Mouse (Mus musculus): Measurements from ENCODE around the gene Nphp4.

Gene Nphp4

GRCm38 (mm10) chr4:152476427-152477023, at the start of gene Nphp4:
Gene Nphp4, plus strand, starts transcription at chr4:152476706.
- DNase-seq (ENCODE audit: low spot score): no peak

DNA sequence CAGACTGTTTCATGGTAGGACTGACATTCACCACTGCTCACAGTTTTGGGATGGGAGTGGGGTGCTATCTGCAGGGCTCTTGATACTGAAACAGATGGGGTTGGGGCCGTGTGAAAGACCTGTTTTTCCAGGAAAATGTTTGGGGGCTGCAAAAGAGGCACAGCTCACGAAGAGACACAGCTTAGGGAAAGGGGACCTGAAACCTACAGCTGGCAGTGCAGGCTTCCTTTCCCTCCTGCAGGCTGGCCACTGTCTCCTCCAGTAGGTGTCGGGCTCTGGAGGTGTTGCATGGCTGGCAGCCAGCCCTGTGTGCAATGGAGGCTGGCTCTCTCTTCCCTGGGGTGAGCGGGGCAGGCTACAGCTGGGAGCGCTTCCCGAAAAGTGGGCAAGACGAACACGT, 48.2 kb upstream of the Nphp4 start:
- no peak for DNase-seq (ENCODE audit: low spot score)

- peak; percentile 26 for DNase-seq (ENCODE audit: low spot score)
These were observed 44.2 kb upstream of the Nphp4 start for GRCm38 (mm10) chr4:152432308-152432707.

GRCm38 (mm10) chr4:152434836-152435235, 41.7 kb upstream of the Nphp4 start:
- peak; percentile 89 for DNase-seq (ENCODE audit: low spot score)

GRCm38 (mm10) chr4:152435255-152435654, 41.3 kb upstream of the Nphp4 start:
- DNase-seq (ENCODE audit: low spot score): peak; percentile 86

GRCm38 (mm10) chr4:152440882-152441281, 35.6 kb upstream of the Nphp4 start:
- DNase-seq (ENCODE audit: low spot score): no peak

GRCm38 (mm10) chr4:152441536-152441935, 35.0 kb upstream of the Nphp4 start:
- DNase-seq (ENCODE audit: low spot score): no peak

DNA sequence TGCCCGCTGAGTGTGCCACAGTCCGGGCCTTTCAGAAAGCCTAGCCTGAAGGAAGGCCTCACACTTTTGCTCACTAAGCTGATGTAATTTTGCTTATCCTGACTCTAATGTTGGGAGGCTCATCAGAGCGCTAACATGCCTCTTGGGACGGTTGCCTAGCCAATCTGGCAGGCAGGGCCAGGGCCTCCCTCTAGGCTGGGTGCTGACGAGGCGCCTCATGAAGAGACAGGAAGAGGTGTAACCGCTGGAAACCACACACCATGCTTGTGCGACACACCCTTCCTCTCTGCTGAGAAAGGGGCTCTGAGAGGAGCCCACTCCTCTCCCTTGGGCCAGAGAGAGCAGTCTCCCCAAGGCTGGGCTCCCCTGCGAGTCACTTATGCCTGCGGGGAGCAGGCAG, 30.3 kb upstream of the Nphp4 start:
- no peak for DNase-seq (ENCODE audit: low spot score)

DNA sequence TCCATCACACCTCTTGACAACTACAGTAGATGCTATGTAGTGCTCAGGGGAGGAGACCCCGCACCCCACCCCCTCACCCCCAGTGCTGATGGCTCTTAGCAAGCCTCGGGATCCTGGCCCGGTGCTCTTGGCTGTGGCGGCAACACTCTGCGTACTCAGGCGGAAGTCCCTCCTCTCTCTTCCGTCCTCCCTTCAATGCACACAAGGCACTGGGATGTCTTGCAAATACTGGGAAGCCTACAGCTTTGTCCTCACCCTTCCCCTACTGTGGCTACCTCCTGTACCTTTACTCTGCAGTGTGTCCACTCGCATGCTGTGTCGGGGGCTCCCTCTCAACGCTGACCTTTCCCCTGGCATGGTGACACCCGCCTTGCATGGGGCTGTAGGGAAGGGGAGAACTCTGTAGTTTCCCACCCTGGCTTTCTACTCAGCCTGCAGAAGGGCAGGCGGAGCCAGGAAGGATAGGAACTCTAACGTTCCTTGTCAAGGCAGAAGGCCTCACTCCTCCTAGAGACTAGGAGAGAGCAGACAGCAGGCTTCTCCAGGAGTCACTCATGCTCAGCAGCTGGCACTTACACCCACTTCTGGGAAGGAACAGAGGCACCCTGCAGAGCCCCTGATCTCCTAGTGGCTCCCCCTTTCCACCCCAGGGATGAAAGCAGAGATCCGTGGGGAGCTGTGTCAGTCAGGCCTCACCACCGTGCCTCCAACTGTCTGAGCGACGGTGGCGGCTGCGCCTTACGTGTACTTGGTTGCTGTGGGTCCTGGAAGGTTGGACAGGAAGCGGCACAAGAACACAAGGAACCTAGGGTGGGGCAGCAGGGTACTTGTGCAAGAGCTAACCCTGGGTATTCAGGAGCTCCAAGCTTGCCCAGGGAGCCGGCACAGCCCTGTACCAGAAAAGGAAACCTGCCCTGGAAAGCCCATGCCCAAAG, 28.5 kb upstream of the Nphp4 start:
- no peak for DNase-seq (ENCODE audit: low spot score)

DNA sequence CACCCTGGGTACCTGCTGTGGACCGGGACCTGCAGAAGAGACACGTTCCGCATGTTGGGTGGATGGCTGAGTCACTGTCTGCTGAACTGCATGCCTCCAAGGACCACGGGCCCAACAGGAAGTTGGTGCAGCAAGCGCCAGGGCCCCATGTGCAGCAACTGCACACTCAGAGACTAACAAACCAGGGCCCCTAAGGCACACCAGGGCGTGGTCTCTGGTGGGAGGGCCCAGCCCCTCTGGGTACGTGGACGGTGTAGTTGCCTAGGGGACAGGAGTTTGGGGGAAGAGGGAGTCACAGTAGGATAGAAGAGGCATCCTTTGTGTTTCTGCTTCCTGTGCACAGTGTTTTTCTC, 27.9 kb upstream of the Nphp4 start:
- no peak for DNase-seq (ENCODE audit: low spot score)

GRCm38 (mm10) chr4:152451371-152451770, 25.1 kb upstream of the Nphp4 start:
- DNase-seq (ENCODE audit: low spot score): no peak

- DNase-seq (ENCODE audit: low spot score): no peak
These were observed 23.4 kb upstream of the Nphp4 start for GRCm38 (mm10) chr4:152453079-152453478.

GRCm38 (mm10) chr4:152454153-152454552, 22.4 kb upstream of the Nphp4 start:
- no peak for DNase-seq (ENCODE audit: low spot score)

DNA sequence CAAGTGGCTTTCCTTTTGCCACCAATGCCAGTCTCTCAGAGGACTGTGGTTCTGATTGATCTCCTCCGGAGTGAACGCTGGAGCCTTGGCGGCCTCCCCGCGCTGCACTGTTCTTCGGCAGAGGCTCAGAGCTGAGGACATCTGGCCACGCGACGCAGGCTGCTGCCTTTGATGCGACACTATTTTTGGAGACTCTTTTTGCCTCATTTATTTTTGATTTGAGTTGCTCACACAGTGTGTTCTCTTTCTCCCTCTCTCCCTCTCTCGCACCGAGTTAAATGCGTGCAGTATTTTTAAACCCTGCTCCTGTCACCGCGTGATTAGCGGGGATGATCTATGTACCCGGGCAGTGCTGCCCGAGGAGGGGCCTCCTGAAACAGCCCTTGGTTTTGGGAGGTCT, 19.9 kb upstream of the Nphp4 start:
- no peak for DNase-seq (ENCODE audit: low spot score)

GRCm38 (mm10) chr4:152457673-152458072, 18.8 kb upstream of the Nphp4 start:
- DNase-seq (ENCODE audit: low spot score): no peak

DNA sequence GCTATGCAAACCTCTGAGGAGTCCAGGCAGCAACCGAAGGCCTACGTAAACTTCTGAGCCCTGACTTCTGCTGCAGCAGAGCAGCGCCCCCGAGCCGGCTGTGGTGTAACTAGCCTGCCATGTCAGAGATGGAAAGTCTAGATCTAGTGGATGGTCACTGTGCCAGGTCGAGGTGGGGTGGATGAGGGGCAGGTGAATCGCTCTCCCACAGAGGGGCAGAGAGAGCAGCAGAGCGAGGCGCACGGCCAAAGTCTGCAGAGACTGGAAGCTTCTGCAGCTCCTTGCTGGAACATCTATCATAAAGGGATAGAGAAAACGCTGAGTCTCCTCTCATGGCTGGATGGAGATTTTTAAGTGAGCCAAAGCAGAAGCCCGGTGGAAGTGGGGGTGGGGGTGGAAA, 14.0 kb upstream of the Nphp4 start:
- DNase-seq (ENCODE audit: low spot score): no peak

GRCm38 (mm10) chr4:152463147-152463546, 13.4 kb upstream of the Nphp4 start:
- DNase-seq (ENCODE audit: low spot score): no peak

DNA sequence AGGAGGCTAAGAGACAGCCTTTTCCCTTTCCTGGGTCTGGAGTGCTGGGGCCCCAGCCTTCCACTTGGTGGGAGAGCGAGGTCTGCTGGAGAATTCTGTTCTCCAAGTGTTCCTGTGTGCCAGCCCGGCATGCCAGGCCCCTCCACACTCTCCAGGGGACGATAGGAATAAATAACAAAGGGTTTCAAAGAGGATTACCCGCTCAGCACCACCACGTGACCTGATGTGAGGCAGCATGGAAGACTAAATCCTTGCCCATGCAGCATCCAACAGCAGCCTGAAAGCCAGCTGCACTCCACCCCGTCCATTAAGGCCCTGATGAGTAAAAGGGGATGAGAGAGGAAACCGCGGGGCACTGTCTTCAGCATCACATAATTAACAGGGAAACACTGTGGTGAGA, 11.4 kb upstream of the Nphp4 start:
- DNase-seq (ENCODE audit: low spot score): no peak

DNA sequence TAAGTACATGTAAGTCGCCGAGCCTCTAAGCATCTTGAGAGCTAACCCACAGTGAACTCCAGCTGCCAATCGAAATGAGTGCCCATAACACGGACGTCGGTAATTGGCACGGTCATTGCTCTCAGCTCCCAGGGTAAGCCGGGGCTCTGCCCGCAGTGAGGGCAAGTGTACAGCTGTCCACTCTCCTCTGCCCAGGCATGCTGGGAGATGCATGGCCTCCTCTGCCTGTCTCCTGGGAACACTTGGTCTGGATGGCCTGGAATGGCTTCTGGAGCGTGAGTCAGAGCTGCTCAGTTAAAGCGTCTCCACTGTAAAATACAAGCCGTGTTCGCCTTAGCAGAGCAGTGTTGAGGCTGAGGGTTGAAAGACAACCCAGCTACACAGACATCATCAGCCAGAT, 9.9 kb upstream of the Nphp4 start:
- DNase-seq (ENCODE audit: low spot score): no peak

DNA sequence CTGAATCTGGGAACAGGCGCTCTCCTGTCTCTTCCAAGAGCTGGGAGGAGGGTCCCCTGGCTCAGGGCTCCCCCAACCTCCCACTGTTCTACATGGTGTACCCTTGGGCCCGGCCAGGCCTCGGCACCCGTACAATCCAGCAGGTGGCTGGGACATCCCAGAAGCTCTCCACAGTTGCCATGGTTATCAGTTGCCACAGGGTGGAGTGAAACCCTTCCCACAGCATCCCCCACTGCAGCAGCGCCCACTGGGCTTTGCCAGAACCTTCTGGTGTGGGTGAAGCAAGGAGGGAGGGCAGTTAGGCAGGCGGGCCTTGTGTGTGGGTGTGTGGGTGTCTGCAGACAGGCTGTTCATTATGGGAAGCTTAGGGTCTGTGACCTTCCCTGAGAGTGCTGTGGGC, 8.6 kb upstream of the Nphp4 start:
- DNase-seq (ENCODE audit: low spot score): no peak

DNA sequence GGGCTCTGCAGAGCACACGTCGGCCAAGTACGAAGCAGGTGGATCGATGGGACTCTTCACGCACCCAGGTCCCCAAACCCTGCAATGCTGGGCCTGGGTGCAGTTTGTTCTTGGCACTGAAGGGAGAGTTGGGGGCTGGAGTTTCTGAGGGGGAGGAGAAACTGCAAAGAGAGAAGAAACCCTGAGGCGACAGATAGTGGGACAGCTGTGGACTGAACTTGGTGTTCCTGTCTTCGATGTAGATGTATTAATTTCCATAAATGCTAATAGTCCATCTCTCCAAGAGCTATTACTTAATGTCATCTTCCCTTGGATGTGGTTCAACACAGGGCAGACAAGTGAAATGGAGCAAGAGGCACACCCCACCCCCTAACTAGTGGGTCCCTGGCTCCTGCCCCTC, 565 bp upstream of the Nphp4 start:
- no peak for DNase-seq (ENCODE audit: low spot score)

- no peak for DNase-seq (ENCODE audit: low spot score)
These were observed 580 bp downstream of the Nphp4 start for GRCm38 (mm10) chr4:152477106-152477465.

DNA sequence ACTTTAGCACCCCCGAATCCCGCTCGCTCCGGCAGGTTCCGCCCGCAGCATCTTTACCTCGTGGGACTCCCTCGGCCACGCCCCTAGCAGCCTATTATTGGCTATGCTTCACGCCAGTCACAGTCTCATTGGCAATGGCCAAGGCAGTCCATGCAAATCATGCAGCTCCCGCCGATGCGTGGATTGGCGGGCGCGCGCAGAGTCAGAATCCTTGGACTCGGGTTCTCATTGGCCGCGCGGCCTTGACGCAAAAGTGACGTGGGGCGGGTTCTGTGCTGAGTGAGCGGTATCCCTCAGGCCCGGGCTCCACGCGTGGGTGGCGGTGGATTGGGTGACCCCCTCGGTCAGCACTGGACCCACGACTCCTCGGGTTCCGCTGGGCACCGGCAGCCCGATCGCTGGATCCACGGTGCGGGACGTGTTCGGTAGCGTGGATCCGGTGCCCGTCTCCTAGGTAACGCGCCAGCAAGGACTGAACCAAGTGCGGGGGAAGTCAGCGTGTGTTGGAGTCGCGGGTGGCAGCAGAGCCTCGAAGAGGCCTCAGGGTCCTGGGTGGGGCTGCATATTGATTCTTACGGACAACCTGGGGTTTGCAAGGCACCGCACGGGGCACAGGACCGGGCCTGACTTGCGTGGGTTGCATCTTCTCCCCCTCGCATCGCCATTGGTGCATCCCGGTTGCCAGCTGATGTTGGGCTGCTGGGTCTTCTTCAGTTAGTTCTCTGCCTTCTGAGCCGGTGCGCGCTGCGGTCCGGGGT, 1.1 kb downstream of the Nphp4 start, which contains the start of gene Kcnab2:
TSS of gene Kcnab2 (minus strand) at position 406 of the 758 bp plus-strand sequence.
- DNase-seq (ENCODE audit: low spot score): peak; percentile 98

Measured in urinary bladder, postnatal 25 days (tissue).